Mouse (Mus musculus) olfactory bulb, adult 2 months (tissue): ENCODE data around the gene Aspn.

Source experiments
- CTCF ChIP-seq: fragments of 200-500 bp; IDR thresholded peaks from 2 replicates; pipeline ENCODE4 v1.5.1; 2012; ENCODE audit warnings: low read depth, mild to moderate bottlenecking, low read length, moderate library complexity; ENCODE audit not compliant: insufficient read depth
- POLR2A ChIP-seq: fragments of 200-500 bp; IDR thresholded peaks from 2 replicates; pipeline ENCODE4 v1.6.1; 2012; ENCODE audit warnings: mild to moderate bottlenecking, low read depth, low read length, moderate library complexity; ENCODE audit not compliant: insufficient read depth

DNA sequence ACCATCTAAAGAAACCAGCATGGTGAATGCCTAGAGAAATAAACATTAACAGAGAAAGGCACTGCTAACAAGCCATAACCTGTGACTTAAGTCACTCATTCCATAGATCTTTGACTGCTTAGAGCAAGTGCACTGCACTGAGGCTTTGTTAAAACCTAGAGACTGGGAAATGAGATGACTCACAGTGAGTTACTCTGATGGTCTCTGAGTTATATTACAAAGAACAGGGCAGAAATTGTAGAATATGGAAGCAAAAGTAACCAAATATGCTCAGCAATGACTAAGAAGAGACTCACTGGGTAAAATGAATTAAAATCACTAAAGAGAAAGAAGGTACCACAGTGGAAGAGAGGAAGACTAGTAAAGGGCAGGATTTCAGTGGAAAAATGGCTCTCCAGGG, 39.6 kb downstream of the Aspn start:
- TF ChIP-seq CTCF (no peak), POLR2A (no peak)
